Mouse (Mus musculus) hindbrain, embryonic 11.5 days (tissue): ENCODE measurements around the gene Spib. TPM values are rescaled to one million over a fixed set of nuclear protein-coding genes. Genes with fewer than 3 reads are reported as not detected.

Source experiments
- ATAC-seq: fragments of 200-750 bp; cut with Nextera tagmentation; 2 replicates; pipeline ENCODE4 v1.8.0; 2017; ENCODE audit warnings: mild to moderate bottlenecking, moderate TSS enrichment, moderate library complexity; ENCODE audit not compliant: low FRiP score
- DNase-seq: peaks from one replicate; pipeline ENCODE4 v3.0.0-alpha.2; 2015; ENCODE audit warnings: low spot score
- H3K27ac ChIP-seq: fragments of 300-500 bp; sonication (generic); 2 replicates; pipeline ENCODE4 v1.5.1; 2014; ENCODE audit warnings: mild to moderate bottlenecking, low read depth, low read length
- H3K27me3 ChIP-seq: fragments of 300-500 bp; sonication (generic); 2 replicates; pipeline ENCODE4 v1.6.1; 2014; ENCODE audit warnings: mild to moderate bottlenecking, low read length, moderate library complexity, mixed read lengths; ENCODE audit not compliant: control insufficient read depth, insufficient read depth
- H3K36me3 ChIP-seq: fragments of 300-500 bp; sonication (generic); 2 replicates; pipeline ENCODE4 v1.6.1; 2014; ENCODE audit warnings: mild to moderate bottlenecking, low read length, moderate library complexity, mixed read lengths; ENCODE audit not compliant: control insufficient read depth, insufficient read depth
- H3K4me1 ChIP-seq: fragments of 300-500 bp; sonication (generic); replicated peaks from 2 replicates; pipeline ENCODE4 v1.6.1; 2014; ENCODE audit warnings: low read length, mixed read lengths; ENCODE audit not compliant: control insufficient read depth, insufficient read depth
- H3K4me2 ChIP-seq: fragments of 300-500 bp; sonication (generic); replicated peaks from 2 replicates; pipeline ENCODE4 v1.6.1; 2014; ENCODE audit warnings: mild to moderate bottlenecking, low read depth, low read length
- H3K4me3 ChIP-seq: fragments of 300-500 bp; sonication (generic); 2 replicates; pipeline ENCODE4 v1.5.1; 2014; ENCODE audit warnings: low read depth, low read length
- H3K9ac ChIP-seq: fragments of 300-500 bp; sonication (generic); 2 replicates; pipeline ENCODE4 v1.6.1; 2014; ENCODE audit warnings: low read depth, low read length
- H3K9me3 ChIP-seq: fragments of 300-500 bp; sonication (generic); 2 replicates; pipeline ENCODE4 v1.6.1; 2016; ENCODE audit warnings: low read length; ENCODE audit not compliant: control insufficient read depth
- whole genome bisulfite sequencing: fragments of 180-500 bp; shearing (Covaris S2); extraction: QIAGEN DNeasy Blood & Tissue Kit; methylation state at CpG from one replicate; pipeline ENCODE4 v1.1.7; 2014; 5-methylcytosine and 5-hydroxymethylcytosine counted together
- polyA plus RNA-seq: library from polyadenylated mRNA; unstranded; fragments of >200 nt; fragmentation: Nextera tagmentation; extraction: Ambion mirVana; gene quantifications from 2 replicates; pipeline ENCODE4 v1.2.1, GENCODE M21; 2014

The Spib gene
- polyA plus RNA-seq, 1 experiment from 2014 or later = not detected

- WGBS = 93% methylated on average over 13 of the region's 13 CpGs
- Histone ChIP-seq H3K9ac (no peak overlapping the region), H3K4me1 (no peaks in the 10 kb centered on the region), H3K9me3 (no peaks in the 10 kb centered on the region), H3K27me3 (peaks cover 3% of the 10 kb centered on the region; the same call in 1 of the 2 replicates), H3K4me2 (no peak overlapping the region), H3K36me3 (0 out of 2 replicates have a peak, but pooled peaks cover 7% of the 10 kb centered on the region), H3K27ac (no peak overlapping the region), H3K4me3 (no peak overlapping the region)
- DNase-seq = no peak
- ATAC-seq = no peak
These were observed 2.4 kb upstream of the Spib start for GRCm38 (mm10) chr7:44534242-44534641.

- 0 out of 2 replicates have a peak, but pooled peaks cover 7% of the 10 kb centered on the region for H3K36me3 ChIP-seq
- 69% methylated on average over 11 of the region's 12 CpGs for WGBS
- peaks cover 3% of the 10 kb centered on the region; the same call in 1 of the 2 replicates for H3K27me3 ChIP-seq
- no peak overlapping the region for H3K27ac ChIP-seq
- no peaks in the 10 kb centered on the region for H3K9me3 ChIP-seq
- no peak overlapping the region for H3K9ac ChIP-seq
- no peak overlapping the region for H3K4me3 ChIP-seq
- no peaks in the 10 kb centered on the region for H3K4me1 ChIP-seq
- H3K4me2 ChIP-seq = no peak overlapping the region
- no peak for DNase-seq
- no peak for ATAC-seq
These were observed 1.8 kb upstream of the Spib start for GRCm38 (mm10) chr7:44533746-44534045.

DNA sequence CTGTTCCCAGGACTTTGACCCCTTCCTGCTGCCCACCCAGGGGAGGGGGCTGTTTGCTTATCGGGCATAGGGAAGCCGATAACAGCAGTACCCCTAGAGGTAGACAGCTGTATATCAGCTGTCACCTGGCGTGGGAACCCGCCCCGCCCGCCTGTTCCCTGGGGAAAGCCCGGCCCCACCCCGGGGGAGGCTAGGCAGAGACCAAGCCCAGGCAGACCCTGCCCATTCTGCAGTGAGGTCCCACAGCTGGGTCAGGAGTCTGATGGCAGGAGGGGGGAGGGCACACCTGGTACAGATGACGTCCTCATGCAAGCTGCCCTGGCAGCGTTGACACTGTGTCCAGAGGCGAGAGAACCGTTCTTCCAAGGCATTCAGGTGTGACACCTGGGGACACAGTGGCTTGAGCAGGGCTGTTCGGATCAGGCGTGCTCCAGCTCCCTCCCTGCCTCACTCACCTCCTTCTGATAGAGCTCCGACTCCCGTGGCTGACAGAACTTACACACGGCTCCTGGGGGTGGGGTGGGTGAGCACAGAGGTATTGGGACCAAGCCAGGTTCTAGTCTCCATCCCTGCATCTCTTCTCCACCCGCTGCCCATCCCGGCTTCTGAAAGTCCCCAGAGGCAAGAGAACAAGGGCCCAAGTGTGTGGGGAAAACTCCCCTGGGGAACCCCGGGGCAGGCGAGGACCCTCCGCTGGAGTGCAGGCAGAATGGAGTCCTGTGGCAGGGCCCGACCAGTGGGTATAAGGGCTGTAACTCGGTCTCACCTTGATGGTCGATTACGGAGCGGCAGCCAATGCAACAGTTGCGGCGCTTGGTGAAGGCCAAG lies 1.3 kb upstream of the Spib start:
- H3K4me3 ChIP-seq = no peak overlapping the region
- peaks cover 3% of the 10 kb centered on the region; the same call in 1 of the 2 replicates for H3K27me3 ChIP-seq
- H3K9me3 ChIP-seq = no peaks in the 10 kb centered on the region
- H3K36me3 ChIP-seq = 0 out of 2 replicates have a peak, but pooled peaks cover 7% of the 10 kb centered on the region
- no peak overlapping the region for H3K27ac ChIP-seq
- no peaks in the 10 kb centered on the region; the same call in 1 of the 2 replicates for H3K4me1 ChIP-seq
- DNase-seq (no peak), ATAC-seq (no peak)
- no peak overlapping the region for H3K9ac ChIP-seq
- 88% methylated on average over 29 of the region's 29 CpGs for WGBS
- no peak overlapping the region for H3K4me2 ChIP-seq

GRCm38 (mm10) chr7:44531207-44531606 lies 664 bp downstream of the Spib start:
- ATAC-seq = no peak
- H3K4me2 ChIP-seq = no peak overlapping the region
- no peak overlapping the region for H3K4me3 ChIP-seq
- no peak overlapping the region for H3K9ac ChIP-seq
- H3K9me3 ChIP-seq = no peaks in the 10 kb centered on the region
- DNase-seq = no peak
- WGBS = 51% methylated on average over 4 of the region's 5 CpGs
- 0 out of 2 replicates have a peak, but pooled peaks cover 2% of the 10 kb centered on the region for H3K36me3 ChIP-seq
- no peak overlapping the region for H3K27ac ChIP-seq
- peaks cover 6% of the 10 kb centered on the region; the same call in 1 of the 2 replicates for H3K27me3 ChIP-seq
- H3K4me1 ChIP-seq = peaks cover 4% of the 10 kb centered on the region; the same call in 1 of the 2 replicates

DNA sequence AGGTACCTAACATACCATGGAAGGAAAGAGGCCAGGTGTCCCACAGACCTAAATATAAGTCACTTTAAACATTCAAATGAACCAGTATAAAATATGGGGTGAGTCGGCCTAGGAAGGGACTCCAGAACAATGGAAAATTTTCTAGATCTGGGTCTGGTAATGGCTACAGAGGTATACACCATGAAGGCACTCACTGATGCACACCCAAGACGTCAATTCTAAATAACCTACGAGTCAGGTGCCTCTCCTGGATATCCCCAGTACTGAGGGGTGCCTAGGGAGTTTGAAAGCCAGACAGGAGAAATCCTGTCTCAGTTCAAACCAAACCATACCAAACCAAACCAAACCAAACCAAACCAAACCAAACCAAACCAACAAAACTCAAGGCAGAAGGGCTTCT lies 1.4 kb downstream of the Spib start:
- ATAC-seq (no peak), DNase-seq (no peak)
- Histone ChIP-seq H3K9me3 (no peaks in the 10 kb centered on the region), H3K9ac (no peak overlapping the region), H3K36me3 (0 out of 2 replicates have a peak, but pooled peaks cover 2% of the 10 kb centered on the region), H3K4me3 (no peak overlapping the region), H3K27ac (no peak overlapping the region), H3K4me1 (peaks cover 4% of the 10 kb centered on the region; the same call in 1 of the 2 replicates), H3K4me2 (no peak overlapping the region), H3K27me3 (peaks cover 8% of the 10 kb centered on the region)
- 91% methylated on average over 3 of the region's 3 CpGs for WGBS

DNA sequence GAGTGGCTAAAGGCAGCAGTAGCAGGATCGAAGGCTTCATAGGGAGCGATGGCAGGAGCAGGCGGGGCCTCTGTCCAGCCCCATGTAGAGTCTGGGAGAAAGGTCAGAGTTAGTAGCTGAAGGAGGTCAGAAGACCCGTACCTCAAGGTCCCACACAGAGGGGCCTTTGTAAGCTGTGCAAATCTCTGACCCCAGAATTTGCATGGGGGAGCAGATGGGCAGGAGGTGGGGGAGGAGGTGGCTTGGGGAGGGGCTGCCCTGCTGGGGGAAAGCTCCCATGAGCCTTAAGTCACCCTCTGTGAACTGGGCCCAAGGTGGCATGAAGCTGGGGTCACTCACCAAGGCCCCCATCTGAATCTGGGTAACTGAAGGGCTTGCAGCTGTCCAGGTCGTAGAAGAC lies 2.4 kb downstream of the Spib start:
- Histone ChIP-seq H3K4me2 (no peak overlapping the region), H3K4me3 (no peak overlapping the region), H3K27ac (no peak overlapping the region), H3K4me1 (peaks cover 4% of the 10 kb centered on the region; the same call in 1 of the 2 replicates), H3K9ac (no peak overlapping the region), H3K36me3 (0 out of 2 replicates have a peak, but pooled peaks cover 2% of the 10 kb centered on the region), H3K27me3 (peaks cover 16% of the 10 kb centered on the region), H3K9me3 (no peaks in the 10 kb centered on the region)
- WGBS = 60% methylated on average over 5 of the region's 5 CpGs
- DNase-seq = no peak
- ATAC-seq = no peak

GRCm38 (mm10) chr7:44527483-44528398 lies 4.1 kb downstream of the Spib start:
- Histone ChIP-seq H3K27me3 (peaks cover 29% of the 10 kb centered on the region), H3K9me3 (no peaks in the 10 kb centered on the region), H3K4me1 (peaks cover 4% of the 10 kb centered on the region; the same call in 1 of the 2 replicates), H3K4me3 (peak overlapping the region; percentile 26), H3K27ac (no peak overlapping the region), H3K9ac (peak overlapping the region; percentile 49), H3K4me2 (peak overlapping the region; percentile 70), H3K36me3 (no peaks in the 10 kb centered on the region)
- 6% methylated on average over 40 of the region's 40 CpGs for WGBS
- ATAC-seq (no peak), DNase-seq (peak; percentile 80)

DNA sequence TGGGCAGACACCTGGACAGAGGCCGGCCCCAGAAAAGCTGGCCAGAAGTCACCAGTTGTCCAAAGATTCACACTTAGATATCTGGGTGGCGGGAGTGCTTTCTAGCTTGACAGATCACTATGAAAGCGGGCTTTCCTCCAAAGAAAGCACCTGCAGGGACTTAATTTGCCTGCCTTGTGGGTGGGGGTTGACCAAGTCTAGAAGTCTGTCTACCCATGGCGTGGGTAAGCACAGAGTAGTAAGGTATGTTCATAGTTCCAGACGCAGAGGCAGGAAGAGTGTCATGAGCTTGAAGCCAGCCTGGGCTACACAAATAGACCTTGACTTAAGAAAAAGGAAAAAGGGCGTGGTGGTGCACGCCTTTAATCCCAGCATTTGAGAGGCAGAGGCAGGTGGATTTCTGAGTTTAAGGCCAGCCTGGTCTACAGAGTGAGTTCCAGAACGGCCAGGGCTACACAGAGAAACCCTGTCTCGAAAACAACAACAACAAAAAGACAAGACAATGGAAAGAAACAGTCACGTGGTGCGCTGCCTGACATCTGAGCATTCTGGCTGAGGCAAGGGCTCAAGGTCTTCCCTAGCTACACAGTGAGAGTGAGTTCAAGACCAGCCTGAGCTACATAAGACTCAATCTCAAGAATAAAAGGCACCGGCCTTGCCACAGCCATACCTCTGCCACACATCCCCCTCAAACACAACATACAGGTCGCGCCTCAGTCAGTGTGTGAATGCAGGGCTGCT lies 5.3 kb downstream of the Spib start:
- Histone ChIP-seq H3K27me3 (peaks cover 37% of the 10 kb centered on the region), H3K9ac (no peak overlapping the region), H3K4me2 (no peak overlapping the region), H3K27ac (no peak overlapping the region), H3K4me3 (no peak overlapping the region), H3K4me1 (peaks cover 4% of the 10 kb centered on the region), H3K9me3 (no peaks in the 10 kb centered on the region), H3K36me3 (no peaks in the 10 kb centered on the region)
- no peak for ATAC-seq
- no peak for DNase-seq
- 89% methylated on average over 14 of the region's 14 CpGs for WGBS
